Mouse (Mus musculus) G1E (cell line): ENCODE data around the gene Susd2. TPM values are rescaled to one million over a fixed set of nuclear protein-coding genes. Genes with fewer than 3 reads are reported as not detected.

Experiments
- ATAC-seq: 2 replicates; pipeline ENCODE4 v1.8.0; 2016; ENCODE audit warnings: mild to moderate bottlenecking; ENCODE audit not compliant: insufficient number of reproducible peaks, poor library complexity, low FRiP score, severe bottlenecking; ENCODE audit errors: extremely low read depth
- DNase-seq: peaks from one replicate; pipeline ENCODE4 v3.0.0; 2012; ENCODE audit warnings: low spot score
- H3K27me3 ChIP-seq: 2 replicates; pipeline ENCODE4 v1.6.1; 2012; ENCODE audit warnings: mild to moderate bottlenecking, low read length, inconsistent platforms; ENCODE audit not compliant: insufficient read depth
- H3K36me3 ChIP-seq: replicated peaks from 2 replicates; pipeline ENCODE3; 2012; ENCODE audit warnings: mild to moderate bottlenecking, inconsistent platforms
- H3K4me1 ChIP-seq: 2 replicates; pipeline ENCODE4 v1.6.1; 2012; ENCODE audit warnings: low read depth, low read length, inconsistent platforms, mixed read lengths; ENCODE audit not compliant: insufficient read depth
- H3K4me3 ChIP-seq: 2 replicates; pipeline ENCODE4 v1.5.1; 2012; ENCODE audit warnings: low read depth, mild to moderate bottlenecking, inconsistent platforms, low read length, moderate library complexity, mixed read lengths
- H3K9me3 ChIP-seq: replicated peaks from 2 replicates; pipeline ENCODE4 v1.6.1; 2012; ENCODE audit warnings: inconsistent platforms
- CTCF ChIP-seq: IDR thresholded peaks from 2 replicates; pipeline ENCODE4 v1.5.1; 2012; ENCODE audit warnings: low read depth, low read length, inconsistent platforms, mixed read lengths
- GATA1 ChIP-seq: IDR thresholded peaks from 2 replicates; pipeline ENCODE4 v1.6.1; 2012; ENCODE audit warnings: borderline replicate concordance, low read length, inconsistent platforms, mixed read lengths
- GATA2 ChIP-seq: IDR thresholded peaks from 2 replicates; pipeline ENCODE4 v1.6.1; 2012; ENCODE audit warnings: low read depth, low read length, inconsistent platforms, borderline replicate concordance
- POLR2AphosphoS5 ChIP-seq: IDR thresholded peaks from 2 replicates; pipeline ENCODE4 v1.6.1; 2012; ENCODE audit warnings: low read depth, low read length, inconsistent platforms; ENCODE audit not compliant: insufficient replicate concordance
- TAL1 ChIP-seq: conservative IDR thresholded peaks from 2 replicates; pipeline ENCODE4 v1.6.1; 2012; ENCODE audit warnings: low read depth, low read length, inconsistent platforms, mixed read lengths
- polyA plus RNA-seq: library from polyadenylated mRNA; stranded (reverse); fragments of >175 nt; gene quantifications from 2 replicates; pipeline ENCODE4 v1.2.3, GENCODE M21; 2012
- total RNA-seq, 2 experiments: library from RNA; stranded (forward) in 1 of 2; stranded (reverse) in 1 of 2; fragments of 200-1000 nt in 1 of 2; fragments of >200 nt in 1 of 2; fragmentation: Nextera tagmentation in 1 of 2; gene quantifications; 2 replicates each; pipeline ENCODE4 v1.2.3; 2014 to 2017

Gene Susd2
- total and polyA plus RNA-seq, 3 experiments, result 0.05 to 0.10 TPM; not detected in 1

DNA sequence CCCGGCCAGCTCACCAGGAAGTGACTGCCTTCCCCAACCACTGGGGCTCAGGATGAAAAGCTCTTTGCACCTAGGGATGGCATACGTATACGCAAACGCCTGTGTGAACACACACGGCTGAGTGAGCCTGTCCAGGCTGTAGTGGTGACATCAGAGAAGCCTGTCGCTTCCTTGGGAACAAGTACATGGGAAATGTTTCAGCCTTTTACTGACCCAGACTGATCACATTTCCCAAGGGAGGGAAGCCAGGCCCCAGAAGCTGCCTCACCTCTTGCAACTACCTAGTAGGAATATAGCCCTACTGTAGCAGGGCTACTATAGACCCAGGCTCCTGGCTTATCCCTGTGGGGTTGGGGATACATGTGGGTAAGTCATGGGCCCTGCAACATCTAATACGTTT lies 51.2 kb downstream of the Susd2 start:
- Histone ChIP-seq H3K4me3 (no peak overlapping the region), H3K27me3 (peaks cover 13% of the 10 kb centered on the region), H3K36me3 (no peaks in the 10 kb centered on the region), H3K9me3 (no peaks in the 10 kb centered on the region), H3K4me1 (peaks cover 12% of the 10 kb centered on the region)
- DNase-seq (no peak), ATAC-seq (no peak)
- TF ChIP-seq TAL1 (no peak), GATA1 (no peak), POLR2AphosphoS5 (no peak), GATA2 (no peak), CTCF (no peak)

DNA sequence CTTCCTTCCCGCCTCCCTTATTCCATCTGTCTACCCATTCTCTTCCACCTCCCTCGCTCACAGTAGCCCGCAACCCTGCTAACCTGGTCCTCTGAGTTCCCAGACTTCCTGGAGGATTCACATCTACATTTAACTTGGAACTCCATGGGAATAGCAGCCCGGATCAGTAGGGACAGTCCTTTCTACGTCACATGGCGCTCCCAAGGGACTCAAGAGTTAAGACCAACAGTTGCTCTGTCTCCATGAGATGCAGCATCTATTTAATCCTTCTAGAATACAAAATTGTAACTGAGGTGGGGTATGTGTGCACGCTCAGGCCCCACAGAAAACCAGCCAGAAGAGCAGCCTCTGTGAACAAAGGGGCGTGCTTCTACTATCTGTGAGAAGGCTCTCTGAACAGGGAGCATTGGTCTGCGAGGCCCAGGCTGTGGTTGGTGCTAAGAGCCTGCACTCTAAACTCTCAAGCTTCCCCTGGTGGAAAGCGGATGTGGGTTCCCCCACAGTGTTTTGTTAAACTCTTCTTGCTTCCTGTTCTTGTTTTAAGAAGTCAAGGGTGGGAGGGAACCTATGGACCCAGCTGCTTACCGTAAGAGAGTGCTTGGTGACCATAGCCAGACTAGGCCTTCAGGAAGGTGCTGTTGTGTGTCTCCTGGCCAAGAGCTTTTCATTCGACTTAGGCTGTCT lies 52.5 kb downstream of the Susd2 start:
- peaks cover 12% of the 10 kb centered on the region for H3K4me1 ChIP-seq
- DNase-seq (peak; percentile 39), ATAC-seq (peak; percentile 64)
- no peaks in the 10 kb centered on the region for H3K9me3 ChIP-seq
- H3K27me3 ChIP-seq, result peaks cover 15% of the 10 kb centered on the region
- no peak for TF ChIP-seq CTCF
- no peak for TF ChIP-seq POLR2AphosphoS5
- TF ChIP-seq GATA1, result no peak
- TF ChIP-seq GATA2, result no peak
- TF ChIP-seq TAL1, result no peak
- H3K4me3 ChIP-seq, result no peak overlapping the region
- no peaks in the 10 kb centered on the region for H3K36me3 ChIP-seq

DNA sequence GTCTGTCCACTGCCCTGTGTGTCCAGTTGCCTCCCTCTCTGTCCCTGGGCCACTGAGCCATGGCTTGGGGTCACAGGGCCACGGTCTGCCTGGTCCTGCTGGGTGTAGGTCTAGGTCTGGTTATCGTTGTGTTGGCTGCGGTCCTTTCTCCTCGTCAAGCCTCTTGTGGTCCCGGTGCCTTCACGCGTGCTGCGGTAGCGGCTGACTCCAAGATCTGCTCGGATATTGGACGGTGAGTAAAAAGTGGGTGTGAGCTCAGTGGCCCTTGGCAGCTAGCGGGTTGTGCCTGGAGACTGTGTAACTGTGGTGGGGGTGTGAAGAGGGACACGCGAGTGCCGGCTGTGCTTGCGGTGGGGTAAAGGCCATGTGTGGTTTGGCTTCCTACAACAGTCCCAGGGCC lies 54.2 kb downstream of the Susd2 start:
- Histone ChIP-seq H3K36me3 (no peaks in the 10 kb centered on the region), H3K9me3 (no peaks in the 10 kb centered on the region), H3K4me3 (no peak overlapping the region), H3K27me3 (peaks cover 19% of the 10 kb centered on the region), H3K4me1 (peaks cover 12% of the 10 kb centered on the region)
- no peak for DNase-seq
- no peak for TF ChIP-seq TAL1
- no peak for TF ChIP-seq CTCF
- TF ChIP-seq GATA2, result no peak
- TF ChIP-seq POLR2AphosphoS5, result no peak
- TF ChIP-seq GATA1, result no peak
- no peak for ATAC-seq

DNA sequence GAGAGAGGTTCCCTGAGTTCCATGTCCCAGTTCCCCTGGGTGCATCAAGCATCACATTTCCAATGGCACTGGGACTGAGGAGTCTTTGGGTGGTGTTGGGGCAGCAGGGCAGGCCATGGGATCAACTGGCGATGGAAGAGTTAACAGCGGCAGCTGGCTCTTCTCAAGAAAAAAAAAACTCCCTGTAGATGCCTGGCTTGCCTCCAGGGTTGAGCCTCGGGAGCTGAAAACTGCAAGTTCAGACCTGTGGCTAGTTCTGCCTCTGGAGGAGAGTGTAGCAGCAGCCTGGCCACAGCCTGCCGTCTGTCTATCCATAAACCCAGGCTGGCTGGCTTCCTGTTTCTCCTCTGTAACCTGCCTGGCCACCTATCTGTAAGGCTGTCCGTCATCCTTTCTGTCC lies 54.7 kb downstream of the Susd2 start, which contains the start of gene Ggt5:
Ggt5 (plus strand) TSS at position 212 of the 400 bp plus-strand sequence.
- Histone ChIP-seq H3K4me3 (no peak within 1 kb of the TSS), H3K9me3 (no peaks in the 10 kb centered on the region), H3K4me1 (peaks cover 12% of the 10 kb centered on the region), H3K27me3 (peaks cover 24% of the 10 kb centered on the region), H3K36me3 (no peaks in the 10 kb centered on the region)
- ATAC-seq (no peak), DNase-seq (no peak)
- TF ChIP-seq GATA2 (no peak), POLR2AphosphoS5 (no peak), CTCF (no peak), TAL1 (no peak)

DNA sequence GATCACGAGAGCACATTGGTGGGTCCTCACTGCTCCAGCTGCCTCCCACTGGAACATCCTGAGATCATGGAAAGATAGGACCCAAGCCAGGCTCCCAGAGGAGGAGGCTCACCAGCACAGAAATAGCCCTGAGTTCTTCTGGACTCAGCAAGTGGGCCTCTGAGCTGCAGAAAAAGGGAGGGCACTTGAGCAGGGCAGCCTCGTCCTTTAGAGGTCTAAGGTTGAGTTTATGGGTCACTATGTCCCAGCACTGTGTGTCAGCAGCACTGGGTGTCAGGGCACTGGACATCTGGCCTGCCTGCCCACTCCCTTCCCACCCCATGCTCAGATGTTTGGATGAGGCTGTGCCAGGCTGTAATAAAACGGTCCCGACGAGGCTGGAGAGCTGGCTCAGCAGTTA lies 55.5 kb downstream of the Susd2 start:
- peaks cover 12% of the 10 kb centered on the region for H3K4me1 ChIP-seq
- DNase-seq (no peak), ATAC-seq (no peak)
- H3K36me3 ChIP-seq, result no peaks in the 10 kb centered on the region
- TF ChIP-seq GATA2, result no peak
- no peak for TF ChIP-seq CTCF
- no peak for TF ChIP-seq POLR2AphosphoS5
- TF ChIP-seq TAL1, result no peak
- TF ChIP-seq GATA1, result no peak
- H3K27me3 ChIP-seq, result peaks cover 27% of the 10 kb centered on the region
- H3K4me3 ChIP-seq, result no peak overlapping the region
- H3K9me3 ChIP-seq, result no peaks in the 10 kb centered on the region

DNA sequence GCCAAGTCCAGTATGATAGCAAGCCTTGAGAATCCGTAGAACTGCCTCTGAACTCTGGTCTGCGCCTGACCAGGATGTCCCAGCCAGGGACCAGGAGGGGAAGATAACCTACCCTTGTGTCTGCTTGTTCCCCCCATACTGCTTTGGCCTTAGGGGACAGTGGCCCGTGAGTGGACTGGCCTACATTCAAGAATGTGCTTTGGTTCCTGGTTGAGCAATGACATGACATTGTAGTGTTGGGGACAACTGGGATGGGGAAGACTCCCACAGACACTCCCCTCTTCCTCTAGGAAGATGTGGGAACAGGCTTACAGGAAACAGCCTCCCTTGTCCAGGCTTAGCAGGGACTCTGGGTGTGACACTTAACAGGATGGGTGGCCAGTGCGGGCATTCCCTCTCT lies 56.0 kb downstream of the Susd2 start:
- H3K36me3 ChIP-seq, result no peaks in the 10 kb centered on the region
- TF ChIP-seq POLR2AphosphoS5 (no peak), TAL1 (no peak), GATA1 (no peak), GATA2 (no peak), CTCF (no peak)
- no peaks in the 10 kb centered on the region for H3K9me3 ChIP-seq
- ATAC-seq (no peak), DNase-seq (no peak)
- H3K4me3 ChIP-seq, result no peak overlapping the region
- peaks cover 27% of the 10 kb centered on the region for H3K27me3 ChIP-seq
- H3K4me1 ChIP-seq, result peaks cover 12% of the 10 kb centered on the region

Other genes with a start within 250 kb of the Susd2 start
- gene Upb1, start 242.9 kb downstream of the Susd2 start, total RNA-seq (2014; fragmentation: Nextera tagmentation), result not detected in 2 replicates
- 0.17 and 0.27 TPM in 2 replicates for gene Upb1, start 242.9 kb downstream of the Susd2 start, total RNA-seq (2017)
- gene Upb1, start 242.9 kb downstream of the Susd2 start, polyA plus RNA-seq, result not detected in 2 replicates
- 83.0 and 116 TPM in 2 replicates for gene Snrpd3, start 126.5 kb downstream of the Susd2 start, total RNA-seq (2014; fragmentation: Nextera tagmentation)
- gene Snrpd3, start 126.5 kb downstream of the Susd2 start, total RNA-seq (2017), result 50.9 and 51.6 TPM in 2 replicates
- gene Snrpd3, start 126.5 kb downstream of the Susd2 start, polyA plus RNA-seq, result 19.5 and 29.9 TPM in 2 replicates
- 17.0 and 26.1 TPM in 2 replicates for gene Gucd1, start 126.0 kb downstream of the Susd2 start, total RNA-seq (2014; fragmentation: Nextera tagmentation)
- 41.7 and 48.6 TPM in 2 replicates for gene Gucd1, start 126.0 kb downstream of the Susd2 start, total RNA-seq (2017)
- gene Gucd1, start 126.0 kb downstream of the Susd2 start, polyA plus RNA-seq, result 14.5 and 15.8 TPM in 2 replicates
- gene Lrrc75b, start 83.7 kb downstream of the Susd2 start, total RNA-seq (2014; fragmentation: Nextera tagmentation), result not detected in 2 replicates
- 0.05 and 0.06 TPM in 2 replicates for gene Lrrc75b, start 83.7 kb downstream of the Susd2 start, total RNA-seq (2017)
- not detected in 2 replicates for gene Lrrc75b, start 83.7 kb downstream of the Susd2 start, polyA plus RNA-seq
- gene Ggt1, start 82.4 kb downstream of the Susd2 start, total RNA-seq (2014; fragmentation: Nextera tagmentation), result not detected in 2 replicates
- gene Ggt1, start 82.4 kb downstream of the Susd2 start, total RNA-seq (2017), result not detected in 2 replicates
- 0.12 TPM in 1 of 2 replicates, not detected in the other for gene Ggt1, start 82.4 kb downstream of the Susd2 start, polyA plus RNA-seq
- gene Ggt5, start 54.7 kb downstream of the Susd2 start, total RNA-seq (2014; fragmentation: Nextera tagmentation), result not detected in 2 replicates
- gene Ggt5, start 54.7 kb downstream of the Susd2 start, total RNA-seq (2017), result 0.22 TPM in 1 of 2 replicates, not detected in the other
- not detected in 2 replicates for gene Ggt5, start 54.7 kb downstream of the Susd2 start, polyA plus RNA-seq
- gene Cabin1, start 120.3 kb upstream of the Susd2 start, total RNA-seq (2014; fragmentation: Nextera tagmentation), result 96.5 and 108 TPM in 2 replicates
- gene Cabin1, start 120.3 kb upstream of the Susd2 start, total RNA-seq (2017), result 28.9 and 30.5 TPM in 2 replicates
- 74.0 and 78.7 TPM in 2 replicates for gene Cabin1, start 120.3 kb upstream of the Susd2 start, polyA plus RNA-seq
- 10.8 and 11.9 TPM in 2 replicates for gene Ddt, start 129.4 kb upstream of the Susd2 start, total RNA-seq (2014; fragmentation: Nextera tagmentation)
- gene Ddt, start 129.4 kb upstream of the Susd2 start, total RNA-seq (2017), result 73.2 and 74.6 TPM in 2 replicates
- 74.6 and 108 TPM in 2 replicates for gene Ddt, start 129.4 kb upstream of the Susd2 start, polyA plus RNA-seq
- not detected in 2 replicates for gene Gm20441, start 136.9 kb upstream of the Susd2 start, total RNA-seq (2014; fragmentation: Nextera tagmentation)
- gene Gm20441, start 136.9 kb upstream of the Susd2 start, total RNA-seq (2017), result not detected in 2 replicates
- gene Gm20441, start 136.9 kb upstream of the Susd2 start, polyA plus RNA-seq, result not detected in 2 replicates
- gene Gstt3, start 137.4 kb upstream of the Susd2 start, total RNA-seq (2014; fragmentation: Nextera tagmentation), result 0.39 TPM in 1 of 2 replicates, not detected in the other
- gene Gstt3, start 137.4 kb upstream of the Susd2 start, total RNA-seq (2017), result 0.49 and 1.1 TPM in 2 replicates
- gene Gstt3, start 137.4 kb upstream of the Susd2 start, polyA plus RNA-seq, result 0.18 and 0.24 TPM in 2 replicates
- gene Gstt1, start 154.6 kb upstream of the Susd2 start, total RNA-seq (2014; fragmentation: Nextera tagmentation), result not detected in 2 replicates
- gene Gstt1, start 154.6 kb upstream of the Susd2 start, total RNA-seq (2017), result 0.22 and 1.9 TPM in 2 replicates
- gene Gstt1, start 154.6 kb upstream of the Susd2 start, polyA plus RNA-seq, result 0.07 TPM in 1 of 2 replicates, not detected in the other
- not detected in 2 replicates for gene Gstt4, start 178.5 kb upstream of the Susd2 start, total RNA-seq (2014; fragmentation: Nextera tagmentation)
- not detected in 2 replicates for gene Gstt4, start 178.5 kb upstream of the Susd2 start, total RNA-seq (2017)
- not detected in 2 replicates for gene Gstt4, start 178.5 kb upstream of the Susd2 start, polyA plus RNA-seq
- 49.2 and 57.0 TPM in 2 replicates for gene Gstt2, start 193.4 kb upstream of the Susd2 start, total RNA-seq (2014; fragmentation: Nextera tagmentation)
- 68.9 and 87.8 TPM in 2 replicates for gene Gstt2, start 193.4 kb upstream of the Susd2 start, total RNA-seq (2017)
- gene Gstt2, start 193.4 kb upstream of the Susd2 start, polyA plus RNA-seq, result 8.7 and 12.2 TPM in 2 replicates
- gene Mif, start 216.2 kb upstream of the Susd2 start, total RNA-seq (2014; fragmentation: Nextera tagmentation), result 554 and 596 TPM in 2 replicates
- 1,557 and 1,874 TPM in 2 replicates for gene Mif, start 216.2 kb upstream of the Susd2 start, total RNA-seq (2017)
- gene Mif, start 216.2 kb upstream of the Susd2 start, polyA plus RNA-seq, result 5,079 and 5,707 TPM in 2 replicates
- not detected in 2 replicates for gene Derl3, start 249.4 kb upstream of the Susd2 start, total RNA-seq (2014; fragmentation: Nextera tagmentation)
- gene Derl3, start 249.4 kb upstream of the Susd2 start, total RNA-seq (2017), result 0.22 TPM in 1 of 2 replicates, not detected in the other
- not detected in 2 replicates for gene Derl3, start 249.4 kb upstream of the Susd2 start, polyA plus RNA-seq